Mouse (Mus musculus): ENCODE measurements around the gene Cer1.

GRCm38 (mm10) chr4:82837526-82838240 is 47.3 kb downstream of the Cer1 start:
- TF ChIP-seq CTCF (IDR thresholded peaks at IDR 0.05; ENCODE audit: borderline replicate concordance, insufficient read depth, low read depth, low read length), result no peak
- no peak for TF ChIP-seq POLR2A (IDR thresholded peaks at IDR 0.05; ENCODE audit: borderline replicate concordance, insufficient read depth, low read length)

Data from cerebellum, adult 2 months (tissue).